Mouse (Mus musculus) cerebellum, adult 8-10 months (tissue): ENCODE results near the gene Spryd7.
"Not testable (repeated sequence)": the region's sequence is repeated elsewhere in the genome, so short reads cannot be mapped to it uniquely, and the experiment has no call there.

Experiments used
- DNase-seq: peaks from one replicate; pipeline ENCODE4 v3.0.0; 2022

Gene Spryd7

GRCm38 (mm10) chr14:61556289-61557147, at the start of gene Spryd7:
Gene Spryd7, minus strand, starts transcription at chr14:61556886.
- DNase-seq, result peak; percentile 98

- DNase-seq, result not testable (repeated sequence)
Measured at GRCm38 (mm10) chr14:61606088-61606487, 49.4 kb upstream of the Spryd7 start.

GRCm38 (mm10) chr14:61604081-61604480, 47.4 kb upstream of the Spryd7 start:
- no peak for DNase-seq

GRCm38 (mm10) chr14:61603069-61603755, 46.5 kb upstream of the Spryd7 start:
- DNase-seq, result no peak

GRCm38 (mm10) chr14:61601348-61601747, 44.7 kb upstream of the Spryd7 start:
- no peak for DNase-seq

GRCm38 (mm10) chr14:61599057-61599806, 42.5 kb upstream of the Spryd7 start:
- DNase-seq, result peak; percentile 86

GRCm38 (mm10) chr14:61597968-61598367, 41.3 kb upstream of the Spryd7 start, which contains the start of gene Trim13:
Gene Trim13, plus strand, starts transcription at chr14:61598247.
- DNase-seq, result no peak

- no peak for DNase-seq
Measured at GRCm38 (mm10) chr14:61596719-61597426, 40.2 kb upstream of the Spryd7 start.

- no peak for DNase-seq
Measured at GRCm38 (mm10) chr14:61589288-61590065, 32.8 kb upstream of the Spryd7 start.

- no peak for DNase-seq
Measured at GRCm38 (mm10) chr14:61575941-61576340, 19.3 kb upstream of the Spryd7 start.

- DNase-seq, result no peak
Measured at GRCm38 (mm10) chr14:61575066-61575465, 18.4 kb upstream of the Spryd7 start.

GRCm38 (mm10) chr14:61572131-61572530, 15.4 kb upstream of the Spryd7 start:
- no peak for DNase-seq

- DNase-seq, result peak; percentile 79
Measured at GRCm38 (mm10) chr14:61571366-61571765, 14.7 kb upstream of the Spryd7 start.

- no peak for DNase-seq
Measured at GRCm38 (mm10) chr14:61569344-61569743, 12.7 kb upstream of the Spryd7 start.

- not testable (repeated sequence) for DNase-seq
Measured at GRCm38 (mm10) chr14:61566211-61566610, 9.5 kb upstream of the Spryd7 start.

- no peak for DNase-seq
Measured at GRCm38 (mm10) chr14:61559856-61560255, 3.2 kb upstream of the Spryd7 start.

- DNase-seq, result no peak
Measured at GRCm38 (mm10) chr14:61558901-61559300, 2.2 kb upstream of the Spryd7 start.

- no peak for DNase-seq
Measured at GRCm38 (mm10) chr14:61555931-61556288, 776 bp downstream of the Spryd7 start.

- no peak for DNase-seq
Measured at GRCm38 (mm10) chr14:61548614-61549013, 8.1 kb downstream of the Spryd7 start.

GRCm38 (mm10) chr14:61537772-61538171, 18.9 kb downstream of the Spryd7 start:
- not testable (repeated sequence) for DNase-seq

GRCm38 (mm10) chr14:61536631-61537264, 19.9 kb downstream of the Spryd7 start:
- no peak for DNase-seq
